Mouse (Mus musculus) heart, postnatal 25 days (tissue): ENCODE data around the gene Shprh. TPM values are rescaled to one million over a fixed set of nuclear protein-coding genes. Genes with fewer than 3 reads are reported as not detected.
"Not testable (repeated sequence)": the region's sequence is repeated elsewhere in the genome, so short reads cannot be mapped to it uniquely, and the experiment has no call there.

Experiments
- DNase-seq: peaks from one replicate; pipeline ENCODE4 v3.0.0; 2022; ENCODE audit warnings: low spot score
- intact Hi-C: fragments of 180-260 bp; cut with DNase I; formaldehyde crosslinking; loops from one replicate; pipeline ENCODE4 v1.15.1; 2025
- total RNA-seq, 2 experiments: library from RNA; stranded (reverse); gene quantifications; 2 replicates each; pipeline ENCODE4 v1.2.3; 2021

The Shprh gene
- total RNA-seq, 2 experiments from 2014 or later, result 11.8 to 13.0 TPM

DNA sequence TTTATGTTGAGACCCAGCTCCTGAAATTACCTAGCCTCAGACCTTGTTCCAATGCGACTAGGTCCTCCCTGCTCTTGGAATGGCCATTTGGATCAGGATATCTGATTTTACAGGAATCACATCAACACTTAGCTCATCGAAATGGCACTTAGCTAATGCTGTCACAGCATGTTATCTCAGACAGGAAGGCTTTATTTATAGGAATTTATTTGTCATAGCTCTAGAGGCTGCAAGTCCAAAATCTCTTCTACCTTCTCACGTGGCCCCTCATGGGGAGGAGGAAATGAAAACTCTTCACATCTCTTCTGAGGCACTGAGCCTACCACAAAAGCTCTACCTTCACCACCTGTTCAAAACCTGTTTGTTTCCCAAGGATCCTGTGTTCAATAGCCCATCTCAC, 84.0 kb downstream of the Shprh start:
- intact Hi-C loops, result no loop called here
- no peak for DNase-seq

DNA sequence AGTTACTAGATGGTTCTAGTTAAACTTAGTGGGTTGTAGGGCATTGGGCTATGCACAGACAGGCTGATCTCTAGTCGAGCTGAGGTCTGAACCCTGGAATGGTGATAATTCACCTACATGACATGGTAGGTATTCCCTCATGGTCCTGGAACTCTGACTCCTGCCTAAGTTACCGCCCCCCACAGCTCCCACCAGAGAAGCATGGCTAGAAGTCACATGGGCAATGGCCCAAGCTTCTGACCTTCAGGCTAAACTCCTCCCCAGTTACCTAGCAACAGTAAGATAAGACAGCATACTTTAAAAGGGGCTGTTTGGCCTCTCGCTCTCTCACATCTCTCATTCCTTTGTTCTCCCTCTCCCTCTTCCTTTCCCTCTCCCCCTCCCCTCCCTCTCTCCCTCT, 93.8 kb downstream of the Shprh start:
- DNase-seq, intact Hi-C loops: not testable (repeated sequence)

DNA sequence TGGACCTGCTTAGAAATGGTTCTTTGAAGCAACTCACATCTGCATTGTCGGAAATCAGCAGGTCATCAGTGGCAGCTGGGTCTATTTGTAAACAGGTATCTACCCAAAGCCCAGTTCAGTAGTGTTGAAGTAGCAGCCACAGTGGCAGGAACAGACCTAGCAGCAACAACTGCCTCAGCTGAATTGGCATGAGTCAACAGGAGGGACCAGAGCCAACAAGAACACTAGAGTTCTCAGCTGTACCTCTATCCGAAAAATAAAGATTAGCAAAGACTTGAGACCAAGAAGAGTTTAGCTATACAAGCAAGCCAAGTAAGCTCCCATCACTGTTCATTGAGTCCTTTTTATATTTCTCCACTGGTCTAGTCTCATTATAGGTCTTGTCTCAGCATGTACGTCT, 99.0 kb downstream of the Shprh start:
- DNase-seq, result no peak
- intact Hi-C loops, result no loop called here

DNA sequence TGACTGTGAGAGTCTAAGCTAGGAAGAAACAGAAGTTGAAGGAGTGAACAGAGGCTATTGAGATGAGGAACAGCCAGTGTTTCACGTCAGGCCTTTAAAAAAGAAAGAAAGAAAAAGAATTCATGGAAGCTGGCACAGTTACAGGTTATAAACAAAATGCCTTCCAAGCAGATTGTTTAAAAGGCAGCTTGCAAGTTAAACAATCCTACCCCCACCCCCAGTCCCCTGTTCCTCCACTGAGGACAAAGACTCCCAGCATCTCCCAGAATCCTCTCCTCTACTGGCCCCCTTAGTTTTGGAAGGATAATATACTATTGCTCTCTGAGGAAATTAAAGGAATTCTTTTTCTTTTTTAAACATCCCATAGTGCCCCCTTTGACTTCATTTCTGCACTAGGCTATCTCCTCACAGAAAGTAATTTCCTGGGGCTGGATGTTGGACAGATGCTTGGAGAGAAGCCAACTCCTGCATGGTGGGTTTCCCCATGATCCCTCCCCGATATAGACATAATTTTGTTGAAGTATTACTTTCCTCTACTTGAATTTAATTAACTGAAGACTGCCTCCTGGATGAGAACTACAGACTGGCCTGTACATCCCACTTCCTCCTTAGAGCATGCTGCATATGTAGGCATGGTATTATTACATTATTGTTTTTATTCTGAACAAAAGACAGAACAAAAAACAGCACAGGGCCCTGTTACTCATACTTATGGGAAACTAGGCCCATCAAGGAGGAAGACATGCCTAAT, 101.2 kb downstream of the Shprh start:
- no peak for DNase-seq
- intact Hi-C loops, result no loop called here

DNA sequence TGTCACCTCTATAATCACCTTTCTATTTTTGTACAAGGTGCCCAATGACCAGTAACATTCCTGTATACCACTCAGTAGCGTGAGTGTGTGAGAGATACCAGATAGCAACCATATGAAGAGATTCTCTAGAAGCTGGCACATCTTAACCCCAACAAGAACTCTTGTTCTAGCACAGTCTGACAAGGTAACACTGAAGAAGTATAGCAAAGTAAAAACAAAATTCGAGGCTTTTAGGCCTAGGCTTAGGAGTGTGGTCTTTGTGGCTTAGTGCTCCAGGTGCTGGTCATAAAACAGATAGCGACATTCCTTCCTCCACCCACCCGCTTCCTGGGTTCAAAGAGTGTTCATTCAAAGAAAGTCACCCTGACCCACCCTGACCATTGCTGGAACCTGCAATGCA, 104.4 kb downstream of the Shprh start:
- DNase-seq, intact Hi-C loops: not testable (repeated sequence)

DNA sequence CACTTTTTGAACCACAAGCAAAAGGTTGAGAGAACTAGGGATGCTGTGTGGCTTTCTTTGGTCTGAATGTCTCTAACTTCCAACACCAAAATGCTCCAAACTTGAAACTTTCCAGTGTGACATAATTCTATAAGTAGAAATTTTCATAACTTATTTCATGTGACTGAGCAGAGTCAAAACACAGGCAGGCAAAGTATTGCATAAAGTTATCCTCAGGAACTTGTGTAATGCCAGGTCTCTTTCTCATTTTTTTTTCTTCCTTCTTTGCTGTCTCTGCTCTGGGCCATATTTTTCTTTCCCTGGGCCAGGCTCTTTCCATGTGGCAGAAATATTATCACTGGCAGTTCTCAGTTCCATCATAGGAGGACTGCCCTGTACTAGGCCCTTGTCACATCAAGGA, 110.9 kb downstream of the Shprh start:
- intact Hi-C loops, result no loop called here

DNA sequence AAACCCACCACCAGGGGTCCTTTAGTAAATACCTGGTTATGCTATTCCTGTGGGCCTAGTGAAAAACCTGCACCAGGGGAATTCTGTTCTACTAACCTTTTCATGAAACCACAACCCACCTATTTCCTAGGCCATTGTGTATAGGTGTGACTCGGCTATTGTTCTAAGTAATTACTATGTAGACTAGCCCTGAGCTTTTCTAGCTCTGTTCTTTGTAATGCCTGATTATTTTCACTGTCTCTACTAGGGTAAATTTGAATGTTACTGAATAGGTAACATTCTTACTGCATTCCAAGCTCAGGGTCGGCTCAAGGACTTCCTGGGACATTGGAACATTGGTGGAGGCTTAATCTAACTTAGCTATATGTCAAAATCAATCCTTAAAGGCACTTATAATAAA, 113.1 kb downstream of the Shprh start:
- DNase-seq, intact Hi-C loops: not testable (repeated sequence)

More for the DNA sequence above, 110.9 kb downstream of the Shprh start:
- DNase-seq, result no peak

DNA sequence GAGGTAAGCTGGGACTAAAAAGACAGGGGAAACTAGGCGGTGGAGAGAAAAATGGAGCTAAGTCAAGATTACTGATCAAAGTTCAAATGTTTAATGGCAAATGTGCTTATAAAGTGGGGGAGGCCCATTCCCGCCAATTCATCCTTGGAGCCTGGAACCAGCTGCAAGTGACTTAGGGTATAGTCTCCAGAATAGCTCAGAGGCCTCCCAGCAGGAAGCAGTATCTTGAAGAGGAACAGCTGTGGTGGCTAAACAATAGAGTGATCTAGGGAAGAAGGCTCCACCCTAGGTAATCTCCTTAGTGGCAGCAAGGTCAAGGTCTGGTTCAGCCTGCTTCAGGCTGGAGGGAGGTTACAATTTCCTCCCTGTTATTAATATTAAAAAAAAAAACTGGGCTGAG, 114.6 kb downstream of the Shprh start:
- intact Hi-C loops, DNase-seq: not testable (repeated sequence)

Other genes with a start within 250 kb of the Shprh start
- gene Grm1, start 67.1 kb upstream of the Shprh start, total RNA-seq, result 1 to 10 TPM; 3.6 to 5.0 TPM
- gene Fbxo30, start 131.9 kb downstream of the Shprh start, total RNA-seq, result 10 to 100 TPM; 26.7 to 29.8 TPM
- 10 to 100 TPM; 28.4 to 28.6 TPM for gene Epm2a, start 194.0 kb downstream of the Shprh start, total RNA-seq